Mouse (Mus musculus) gastrocnemius, postnatal 25 days (tissue): ENCODE data around the gene Kcnn3. TPM values are rescaled to one million over a fixed set of nuclear protein-coding genes. Genes with fewer than 3 reads are reported as not detected.

Experiments used
- DNase-seq: peaks from one replicate; pipeline ENCODE4 v3.0.0; 2022
- total RNA-seq, 2 experiments: library from RNA; stranded (reverse); gene quantifications; 1 replicate in 1 of 2; 2 replicates in 1 of 2; pipeline ENCODE4 v1.2.3; 2021

The Kcnn3 gene
- total RNA-seq, 2 experiments from 2014 or later = 2.5 to 5.8 TPM

DNA sequence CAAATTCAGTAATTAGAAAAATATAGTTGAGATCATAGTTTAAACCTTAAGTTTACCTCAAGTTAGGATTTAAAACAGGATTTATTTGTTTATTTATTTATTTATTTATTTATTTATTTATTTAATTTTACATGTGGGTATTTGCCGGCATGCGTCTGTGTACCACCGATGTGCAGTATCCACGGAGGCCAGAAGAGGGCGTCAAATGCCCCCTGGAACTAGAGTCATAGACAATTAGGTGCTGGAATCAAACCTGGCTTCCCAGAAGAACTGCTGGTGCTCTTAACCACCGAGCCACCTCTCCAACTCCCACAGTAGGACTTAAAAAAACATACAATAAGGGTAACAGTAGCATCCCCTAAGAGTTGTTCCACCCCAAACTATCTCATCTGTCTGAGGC is 96.9 kb downstream of the Kcnn3 start:
- DNase-seq = no peak

GRCm38 (mm10) chr3:89617360-89617759 is 97.4 kb downstream of the Kcnn3 start:
- DNase-seq = no peak

DNA sequence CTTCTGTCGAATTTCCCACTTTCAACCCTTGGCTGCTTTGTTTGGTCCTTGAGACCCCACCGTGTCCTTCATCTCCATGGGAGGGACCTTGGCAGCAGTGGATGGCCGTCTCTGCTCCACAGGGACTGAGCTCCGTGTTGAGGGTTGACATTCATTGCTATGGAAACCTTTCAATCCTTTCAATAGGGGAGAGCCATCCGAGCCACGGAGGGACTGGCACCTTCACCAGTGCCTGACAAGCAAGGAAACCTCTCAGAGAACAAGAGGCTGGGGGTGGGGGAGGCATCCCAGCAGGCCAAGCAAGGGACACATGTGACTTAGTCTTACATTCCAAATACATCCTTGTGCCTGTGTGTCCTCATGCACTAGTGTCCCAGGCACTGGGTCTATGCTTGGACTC is 102.9 kb downstream of the Kcnn3 start:
- DNase-seq = no peak

DNA sequence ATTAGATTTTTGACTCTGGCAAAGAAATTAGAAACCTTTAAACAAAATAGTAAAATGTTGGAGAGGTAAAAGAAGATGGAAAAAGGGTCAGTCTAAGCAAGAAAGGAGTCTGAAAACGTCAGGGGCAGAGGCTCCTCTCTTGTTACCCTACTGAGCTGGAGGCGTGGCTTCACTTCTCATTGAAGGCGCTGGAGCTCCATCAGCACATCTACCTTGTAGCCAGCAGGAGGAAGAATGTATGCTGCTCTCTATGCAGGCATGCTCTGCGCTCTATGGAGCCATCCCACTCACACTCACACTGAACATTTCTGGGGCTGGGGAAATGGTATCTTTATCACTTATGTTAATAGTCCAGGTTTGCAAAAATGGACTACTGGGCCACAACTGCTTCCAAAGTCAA is 103.6 kb downstream of the Kcnn3 start:
- DNase-seq = no peak

GRCm38 (mm10) chr3:89624001-89624400 is 104.0 kb downstream of the Kcnn3 start:
- DNase-seq = no peak

DNA sequence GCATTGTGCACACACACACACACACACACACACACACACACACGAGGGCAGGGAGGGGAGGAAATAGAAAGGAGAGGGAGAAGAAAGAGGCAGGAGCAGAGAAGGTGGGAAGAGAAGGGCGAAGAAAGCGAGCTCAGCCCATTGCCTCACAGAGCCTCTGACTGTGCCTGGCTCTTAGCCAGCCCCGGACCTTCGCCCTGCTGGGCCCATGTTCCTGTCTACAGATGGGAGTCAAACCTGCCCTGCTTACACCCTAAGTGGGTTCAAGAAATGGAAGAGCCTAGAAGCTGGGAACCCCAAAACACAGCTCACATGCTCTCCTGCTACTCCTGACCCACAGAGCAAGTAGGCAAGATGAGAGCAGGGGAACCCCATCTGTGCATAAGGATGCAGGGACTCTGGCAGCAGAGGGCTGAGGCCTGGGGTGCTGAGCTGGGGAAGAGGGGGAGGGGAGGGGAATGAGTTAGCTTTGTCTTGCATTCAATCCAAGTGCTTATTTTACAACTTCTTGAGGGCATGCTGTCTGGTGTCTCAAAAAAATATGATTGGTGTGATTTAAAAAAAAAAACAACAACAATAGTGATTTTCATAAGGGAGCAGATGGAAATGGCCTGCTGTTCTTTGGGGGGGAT is 105.0 kb downstream of the Kcnn3 start:
- DNase-seq = no peak

DNA sequence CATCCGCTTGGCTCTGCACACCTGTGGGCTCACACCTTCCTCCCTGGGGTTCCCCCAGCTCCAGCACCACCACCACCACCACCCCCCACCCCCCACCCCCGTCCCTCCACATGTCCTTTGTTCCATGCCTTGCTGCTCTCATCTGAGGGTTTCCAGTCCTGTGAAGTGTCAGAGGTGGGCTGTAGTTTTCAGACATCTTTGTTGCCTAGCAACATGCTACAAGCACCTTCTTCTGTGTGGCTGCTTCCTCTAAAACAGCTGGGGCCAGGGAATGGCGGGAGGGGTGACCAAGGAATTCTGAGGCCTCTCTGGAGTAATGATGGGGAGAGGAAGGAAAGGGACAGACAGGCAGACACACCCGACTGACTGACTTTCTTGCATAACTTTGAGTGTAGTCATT is 106.6 kb downstream of the Kcnn3 start:
- no peak for DNase-seq

GRCm38 (mm10) chr3:89629811-89630210 is 109.8 kb downstream of the Kcnn3 start:
- DNase-seq = no peak

DNA sequence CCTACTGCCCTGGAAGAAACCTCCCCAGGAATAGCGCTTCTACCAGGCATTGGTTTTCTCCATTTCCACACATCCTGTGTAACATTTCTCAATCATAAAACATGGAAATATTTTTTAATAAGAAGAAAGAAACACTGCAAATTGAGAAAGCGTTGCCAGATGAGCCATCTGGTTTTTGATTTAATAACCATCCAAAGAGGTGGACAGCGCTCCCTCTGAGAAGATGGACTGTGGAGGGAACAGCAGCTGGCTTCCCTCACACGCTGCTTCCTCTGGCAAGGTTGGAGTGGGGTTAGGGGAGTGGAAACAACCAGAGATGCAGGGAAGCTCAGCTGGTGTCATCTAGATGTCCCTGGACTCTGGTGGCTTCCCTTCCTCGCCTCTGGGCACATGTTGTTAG is 111.8 kb downstream of the Kcnn3 start:
- peak; percentile 41 for DNase-seq

GRCm38 (mm10) chr3:89633531-89633930 is 113.6 kb downstream of the Kcnn3 start:
- DNase-seq = no peak

- DNase-seq = peak; percentile 26
Observed at GRCm38 (mm10) chr3:89633941-89634340, 114.0 kb downstream of the Kcnn3 start.

DNA sequence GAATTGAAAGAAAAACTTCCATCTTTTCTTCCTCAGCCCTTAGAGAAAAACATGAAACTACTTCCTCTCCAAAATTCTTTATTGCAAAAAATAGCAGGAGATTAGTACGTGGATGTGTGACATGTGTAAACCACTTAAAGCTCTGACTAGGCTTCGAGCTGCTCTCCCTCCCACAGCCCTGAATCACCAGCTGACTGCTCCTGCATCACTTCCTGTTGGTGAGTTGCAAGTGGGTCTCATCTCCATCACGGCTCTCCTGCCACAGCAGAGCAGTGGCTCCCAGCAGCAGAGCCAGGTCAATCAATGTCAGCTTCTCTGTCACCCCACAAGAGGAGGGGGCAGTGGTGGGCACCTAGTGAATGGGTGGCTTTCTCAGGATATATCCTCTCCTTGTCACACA is 120.8 kb downstream of the Kcnn3 start:
- DNase-seq = no peak

DNA sequence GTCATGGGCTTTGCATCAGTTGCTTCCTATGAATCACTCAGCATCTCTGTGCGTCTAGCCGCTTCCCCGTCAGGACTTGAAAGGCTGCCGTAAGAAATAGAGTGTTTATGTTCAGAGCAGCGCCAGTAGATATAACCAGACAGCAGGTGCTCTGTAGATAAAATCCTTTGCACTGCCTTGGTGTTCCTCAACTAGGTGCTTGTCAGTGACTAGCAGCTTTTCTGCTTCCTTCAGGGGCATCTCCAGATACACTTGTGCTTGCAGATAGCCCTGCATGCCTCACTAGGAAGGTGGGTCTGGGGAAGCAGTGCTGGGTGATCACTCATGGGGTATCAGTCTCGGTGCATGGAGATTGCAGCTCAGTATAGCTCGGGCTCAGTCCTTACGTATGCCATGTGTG is 123.4 kb downstream of the Kcnn3 start:
- DNase-seq = no peak

- DNase-seq = no peak
Observed at GRCm38 (mm10) chr3:89646813-89647255, 126.9 kb downstream of the Kcnn3 start.

DNA sequence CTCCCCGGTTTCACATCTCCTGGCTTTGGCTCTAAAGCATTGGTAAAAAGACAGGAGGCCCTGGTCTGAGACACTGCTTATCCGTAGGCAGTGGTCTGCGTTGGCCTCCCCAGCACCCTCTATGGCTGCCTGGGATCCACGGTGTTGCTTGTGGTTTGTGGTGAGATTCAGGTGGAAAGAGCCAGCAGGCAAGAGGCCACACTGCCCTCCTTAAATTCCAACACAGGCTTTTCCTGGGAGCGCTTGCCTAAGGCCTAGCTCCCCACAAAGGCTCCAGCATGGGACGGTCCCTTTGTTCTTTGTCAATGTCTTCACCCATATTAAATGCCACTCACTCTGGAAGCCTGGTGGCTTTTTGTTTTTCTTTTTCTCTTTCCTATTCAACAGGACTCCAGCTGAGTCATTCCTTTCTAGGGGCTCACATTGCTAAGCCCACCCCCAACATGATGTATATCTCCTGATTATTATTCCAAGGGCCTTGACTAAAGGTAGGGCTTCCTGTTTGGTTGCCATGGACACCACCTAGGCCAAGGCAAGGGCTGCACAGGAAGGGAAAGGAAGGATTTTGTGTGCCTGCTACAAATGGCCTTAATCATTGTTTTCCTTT is 127.4 kb downstream of the Kcnn3 start:
- no peak for DNase-seq

- no peak for DNase-seq
Observed at GRCm38 (mm10) chr3:89649890-89650289, 129.9 kb downstream of the Kcnn3 start.

- no peak for DNase-seq
Observed at GRCm38 (mm10) chr3:89653231-89653954, 133.4 kb downstream of the Kcnn3 start.

DNA sequence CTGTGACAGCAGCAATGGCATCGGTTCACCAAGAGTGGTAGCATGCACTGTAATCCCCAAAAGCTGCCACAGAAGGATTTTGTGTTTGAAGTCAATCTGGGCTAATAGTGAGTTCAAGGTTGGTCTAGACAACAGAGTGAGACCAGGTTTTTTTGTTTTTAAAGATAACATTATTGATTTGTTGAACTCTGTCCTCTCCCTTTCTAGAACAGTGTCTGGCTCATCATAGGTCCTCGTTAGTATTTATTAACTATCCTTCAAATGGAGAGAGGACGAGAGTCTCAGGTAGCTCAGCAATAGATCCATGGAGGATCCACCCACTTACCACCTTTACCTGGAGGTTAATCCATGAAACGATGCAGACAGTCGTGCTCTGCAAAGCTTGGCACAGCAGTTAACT is 137.1 kb downstream of the Kcnn3 start:
- DNase-seq = no peak

GRCm38 (mm10) chr3:89658457-89658856 is 138.5 kb downstream of the Kcnn3 start:
- no peak for DNase-seq

GRCm38 (mm10) chr3:89659938-89660620 is 140.1 kb downstream of the Kcnn3 start:
- DNase-seq = no peak

DNA sequence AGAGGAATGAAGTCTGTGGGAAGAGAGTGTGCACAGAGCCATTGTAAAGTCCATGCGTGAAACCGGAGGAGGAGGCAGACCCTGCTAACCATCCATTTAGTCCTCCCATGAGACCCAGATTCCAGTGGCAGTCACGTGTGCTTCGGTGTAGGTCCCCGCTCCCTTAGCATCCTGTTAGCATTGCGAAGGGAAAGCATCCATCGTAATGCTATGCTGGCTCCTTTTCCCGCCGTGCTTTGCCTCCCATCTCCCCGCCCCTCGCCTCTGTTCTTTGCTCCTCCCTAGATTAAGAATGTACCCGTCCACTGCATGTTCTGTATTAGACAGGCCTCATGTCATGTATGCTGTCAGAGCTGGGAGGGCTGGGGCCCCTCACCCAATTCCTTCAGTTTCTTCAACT is 144.8 kb downstream of the Kcnn3 start:
- DNase-seq = no peak

GRCm38 (mm10) chr3:89667131-89667530 is 147.2 kb downstream of the Kcnn3 start:
- DNase-seq = peak; percentile 16

GRCm38 (mm10) chr3:89671334-89671733 is 151.4 kb downstream of the Kcnn3 start:
- no peak for DNase-seq
